Mouse (Mus musculus) naive thymus-derived CD4-positive, alpha-beta T cell, adult 5 months (primary cell): ENCODE results near the gene Fmnl1. TPM values are rescaled to one million over a fixed set of nuclear protein-coding genes. Genes with fewer than 3 reads are reported as not detected.

Source experiments
- polyA plus RNA-seq: library from polyadenylated mRNA; unstranded; fragments of 100-300 nt; shearing (Covaris generic); gene quantifications from one replicate; pipeline ENCODE4 v1.2.1, GENCODE M21; 2017

Fmnl1 gene
- 168 TPM for polyA plus RNA-seq

GRCm38 (mm10) chr11:103170494-103171285 lies at the start of gene Fmnl1:
Gene Fmnl1, plus strand, starts transcription at chr11:103171107.

GRCm38 (mm10) chr11:103131701-103132575 lies 39.0 kb upstream of the Fmnl1 start, which contains the start of gene Hexim2:
Gene Hexim2, plus strand, starts transcription at chr11:103132429.

DNA sequence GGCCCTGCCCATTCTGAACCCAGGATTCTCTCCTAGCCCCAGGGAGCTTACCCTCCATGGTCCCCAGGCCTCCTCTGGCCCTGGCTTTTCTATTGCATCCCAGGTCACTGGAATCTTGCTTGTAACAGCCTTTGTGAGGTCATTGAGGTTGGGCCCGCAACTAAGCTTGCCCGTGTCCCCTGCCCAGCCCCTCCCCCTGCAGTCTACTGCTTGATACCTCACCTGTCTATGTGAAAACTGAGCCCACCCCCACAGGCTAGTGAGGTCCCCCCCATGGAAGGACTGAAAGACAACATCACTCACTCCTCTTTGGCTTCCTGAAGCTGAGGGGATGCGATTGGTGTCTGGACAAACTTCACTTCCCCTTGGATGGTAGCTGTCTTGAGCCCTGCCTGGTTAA lies 37.6 kb downstream of the Fmnl1 start, which contains the start of gene 1700023F06Rik:
1700023F06Rik (minus strand) TSS at position 101 of the 400 bp plus-strand sequence.

DNA sequence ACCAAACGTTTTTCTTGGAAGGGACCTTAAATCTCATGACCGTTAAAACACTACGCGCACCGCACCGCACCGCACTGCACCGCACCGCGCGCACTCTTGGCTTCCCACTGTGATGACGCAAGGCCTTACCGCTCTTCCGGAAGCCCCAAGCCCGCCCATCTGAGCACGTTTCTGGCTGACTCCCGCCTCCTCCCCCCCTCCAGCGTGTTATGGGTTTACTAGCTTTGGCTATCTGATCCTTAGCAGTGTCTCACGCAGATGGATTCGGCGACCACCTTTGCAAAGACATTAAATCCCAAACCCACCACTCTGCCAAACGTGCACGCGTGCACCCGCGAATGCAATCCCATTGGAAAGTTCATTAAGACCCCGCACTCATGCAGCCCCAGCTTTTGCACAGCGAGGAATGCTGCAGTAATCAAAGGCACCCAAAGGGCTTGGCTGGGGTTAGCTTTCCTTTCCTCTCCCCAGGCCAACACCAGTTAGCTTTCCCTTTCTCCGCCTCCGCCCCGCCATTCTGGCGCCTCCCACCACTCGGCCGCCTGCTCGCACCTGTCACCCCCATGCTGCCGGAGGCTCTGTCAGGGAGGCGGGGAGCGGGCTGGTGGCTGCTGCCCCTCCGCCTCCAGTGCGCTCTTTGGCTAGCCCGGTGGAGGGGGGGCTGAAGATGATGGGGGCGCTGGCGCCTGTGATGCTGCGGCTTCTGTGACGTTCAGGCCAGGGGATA lies 47.0 kb downstream of the Fmnl1 start, which contains the start of gene Spata32:
Spata32 (minus strand) TSS at position 643 of the 727 bp plus-strand sequence.

Other genes with a start within 250 kb of the Fmnl1 start
- 0.10 TPM for gene Kif18b, start 246.0 kb upstream of the Fmnl1 start, polyA plus RNA-seq
- gene C1ql1, start 224.4 kb upstream of the Fmnl1 start, polyA plus RNA-seq = not detected
- gene Nmt1, start 142.9 kb upstream of the Fmnl1 start, polyA plus RNA-seq = 76.8 TPM
- 10.3 TPM for gene Dcakd, start 142.8 kb upstream of the Fmnl1 start, polyA plus RNA-seq
- gene Plcd3, start 69.4 kb upstream of the Fmnl1 start, polyA plus RNA-seq = not detected
- 33.6 TPM for gene Acbd4, start 69.4 kb upstream of the Fmnl1 start, polyA plus RNA-seq
- gene Hexim1, start 54.9 kb upstream of the Fmnl1 start, polyA plus RNA-seq = 8.1 TPM
- 3.3 TPM for gene Hexim2, start 38.7 kb upstream of the Fmnl1 start, polyA plus RNA-seq
- gene 1700023F06Rik, start 37.5 kb downstream of the Fmnl1 start, polyA plus RNA-seq = not detected
- not detected for gene Spata32, start 47.3 kb downstream of the Fmnl1 start, polyA plus RNA-seq
- 133 TPM for gene Map3k14, start 96.4 kb downstream of the Fmnl1 start, polyA plus RNA-seq
- 59.8 TPM for gene Arhgap27, start 192.6 kb downstream of the Fmnl1 start, polyA plus RNA-seq
- gene Plekhm1, start 241.6 kb downstream of the Fmnl1 start, polyA plus RNA-seq = 40.3 TPM